Mouse (Mus musculus) stomach, postnatal 0 days (tissue): ENCODE measurements around the gene Zmym1. TPM values are rescaled to one million over a fixed set of nuclear protein-coding genes. Genes with fewer than 3 reads are reported as not detected.

Experiments used
- ATAC-seq: fragments of 200-750 bp; cut with Nextera tagmentation; 2 replicates; pipeline ENCODE4 v1.8.0; 2017; ENCODE audit not compliant: low FRiP score, low TSS enrichment
- DNase-seq: peaks from one replicate; pipeline ENCODE4 v3.0.0-alpha.2; 2016; ENCODE audit warnings: low spot score
- H3K27ac ChIP-seq: fragments of 300-500 bp; sonication (generic); replicated peaks from 2 replicates; pipeline ENCODE4 v1.5.1; 2014; ENCODE audit warnings: mild to moderate bottlenecking, control low read depth
- H3K27me3 ChIP-seq: fragments of 300-500 bp; sonication (generic); 2 replicates; pipeline ENCODE4 v1.6.1; 2014; ENCODE audit warnings: low read length; ENCODE audit not compliant: control insufficient read depth, insufficient read depth
- H3K36me3 ChIP-seq: fragments of 300-500 bp; sonication (generic); 2 replicates; pipeline ENCODE4 v1.6.1; 2014; ENCODE audit warnings: low read length, mixed read lengths; ENCODE audit not compliant: control insufficient read depth, insufficient read depth
- H3K4me1 ChIP-seq: fragments of 300-500 bp; sonication (generic); replicated peaks from 2 replicates; pipeline ENCODE4 v1.6.1; 2014; ENCODE audit warnings: antibody characterized with exemption; ENCODE audit not compliant: control insufficient read depth, insufficient read depth
- H3K4me2 ChIP-seq: fragments of 300-500 bp; sonication (generic); replicated peaks from 2 replicates; pipeline ENCODE4 v1.6.1; 2014; ENCODE audit warnings: low read depth, mild to moderate bottlenecking, control low read depth, moderate library complexity
- H3K4me3 ChIP-seq: fragments of 300-500 bp; sonication (generic); 2 replicates; pipeline ENCODE4 v1.5.1; 2014; ENCODE audit warnings: low read depth, low read length, control low read depth
- H3K9ac ChIP-seq: fragments of 300-500 bp; sonication (generic); 2 replicates; pipeline ENCODE4 v1.6.1; 2014; ENCODE audit warnings: mild to moderate bottlenecking, low read length, control low read depth, mixed read lengths
- H3K9me3 ChIP-seq: fragments of 300-500 bp; sonication (generic); 2 replicates; pipeline ENCODE4 v1.6.1; 2016; ENCODE audit warnings: low read length; ENCODE audit not compliant: control insufficient read depth
- CTCF ChIP-seq: IDR thresholded peaks from 2 replicates; pipeline ENCODE4 v1.5.1; 2016; ENCODE audit warnings: antibody characterized with exemption, low read depth, mild to moderate bottlenecking, moderate library complexity
- EP300 ChIP-seq: optimal IDR thresholded peaks from 2 replicates; pipeline ENCODE3; 2016; ENCODE audit warnings: antibody characterized with exemption
- WGBS: fragments of 180-500 bp; shearing (Covaris S2); extraction: QIAGEN DNeasy Blood & Tissue Kit; methylation state at CpG from one replicate; pipeline ENCODE4 v1.1.7; 2014; 5-methylcytosine and 5-hydroxymethylcytosine counted together
- polyA plus RNA-seq: library from polyadenylated mRNA; unstranded; fragments of >200 nt; fragmentation: Nextera tagmentation; extraction: Ambion mirVana; gene quantifications from 2 replicates; pipeline ENCODE4 v1.2.1, GENCODE M21; 2015

Gene Zmym1
- polyA plus RNA-seq, 1 experiment from 2014 or later, result 5.3 TPM

DNA sequence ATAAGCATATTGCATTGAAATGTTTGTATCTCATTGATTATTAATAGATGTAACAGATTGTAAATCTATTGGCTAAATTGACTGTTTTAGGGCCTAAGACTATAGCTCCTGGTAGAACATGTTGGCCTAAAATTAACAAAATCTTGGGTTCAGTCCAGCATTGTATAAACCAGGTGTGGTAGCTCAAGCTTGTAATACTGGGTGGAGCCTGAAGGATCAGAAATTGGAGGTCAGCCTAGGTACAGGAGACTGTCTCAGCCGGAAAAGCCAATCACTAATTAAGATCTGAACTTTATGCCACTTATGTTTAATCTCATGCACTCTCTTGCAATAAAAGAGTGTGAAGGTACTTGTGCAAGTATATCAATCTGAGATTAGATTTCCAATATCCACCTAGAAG is 24.8 kb upstream of the Zmym1 start:
- Histone ChIP-seq H3K9me3 (no peaks in the 10 kb centered on the region), H3K4me3 (no peak overlapping the region), H3K27me3 (no peaks in the 10 kb centered on the region), H3K9ac (no peak overlapping the region), H3K36me3 (peaks cover 4% of the 10 kb centered on the region; the same call in 1 of the 2 replicates), H3K4me1 (no peaks in the 10 kb centered on the region), H3K4me2 (no peak overlapping the region), H3K27ac (no peak overlapping the region)
- ATAC-seq, result no peak
- TF ChIP-seq CTCF (no peak), EP300 (no peak)
- DNase-seq, result no peak
- WGBS, result 59% methylated on average over 1 of the region's 1 CpGs

DNA sequence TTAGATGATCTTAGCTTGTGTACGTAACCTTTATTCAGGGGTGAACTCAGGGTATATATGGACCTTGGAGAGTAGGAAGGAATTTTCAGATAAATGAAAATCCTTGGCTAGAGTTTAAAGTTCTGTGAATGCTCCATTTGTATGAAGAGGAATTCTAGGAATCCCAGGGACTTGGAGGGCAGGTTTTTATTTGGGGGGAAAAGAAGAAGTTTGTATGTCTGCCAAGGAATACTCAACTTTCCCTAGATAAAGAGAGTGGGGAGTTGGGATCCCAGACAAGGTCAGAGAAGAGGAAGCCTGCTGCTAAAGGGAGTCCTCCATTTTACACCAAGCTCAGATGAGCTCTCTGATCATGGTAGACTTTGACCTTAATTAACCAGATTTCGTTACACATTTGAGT is 22.2 kb upstream of the Zmym1 start:
- Histone ChIP-seq H3K36me3 (no peaks in the 10 kb centered on the region; the same call in 1 of the 2 replicates), H3K4me2 (no peak overlapping the region), H3K27me3 (no peaks in the 10 kb centered on the region), H3K4me1 (no peaks in the 10 kb centered on the region; the same call in 1 of the 2 replicates), H3K9ac (no peak overlapping the region), H3K27ac (no peak overlapping the region), H3K9me3 (no peaks in the 10 kb centered on the region), H3K4me3 (no peak overlapping the region)
- DNase-seq, result no peak
- no peak for ATAC-seq
- no peak for TF ChIP-seq EP300
- TF ChIP-seq CTCF, result no peak
- WGBS, result 89% methylated on average over 2 of the region's 2 CpGs

DNA sequence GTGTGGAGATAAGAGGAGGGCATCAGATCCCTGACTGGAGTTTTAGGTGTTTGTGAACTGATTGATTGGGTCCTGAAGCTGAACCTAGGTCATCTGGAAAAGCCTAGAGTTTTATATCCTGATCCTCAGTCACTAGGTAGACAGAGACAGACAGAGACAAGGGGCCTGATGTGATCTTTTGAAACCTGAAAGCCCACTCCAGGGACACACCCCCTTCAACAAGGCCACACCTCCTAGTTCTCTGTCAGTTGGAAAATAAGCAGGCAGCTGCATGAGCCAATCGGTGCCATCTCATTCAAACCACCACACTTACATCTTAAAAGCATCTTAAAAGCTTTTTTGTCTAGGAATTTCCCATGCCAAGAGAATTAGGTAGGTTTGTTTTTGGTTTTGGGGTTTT is 19.9 kb upstream of the Zmym1 start:
- no peaks in the 10 kb centered on the region for H3K9me3 ChIP-seq
- ATAC-seq (no peak), DNase-seq (no peak)
- no peak overlapping the region for H3K9ac ChIP-seq
- TF ChIP-seq CTCF (no peak), EP300 (no peak)
- no peaks in the 10 kb centered on the region for H3K27me3 ChIP-seq
- WGBS, result 56% methylated on average over 1 of the region's 1 CpGs
- no peak overlapping the region for H3K4me2 ChIP-seq
- no peak overlapping the region for H3K4me3 ChIP-seq
- H3K27ac ChIP-seq, result no peak overlapping the region
- H3K4me1 ChIP-seq, result peaks cover 4% of the 10 kb centered on the region; the same call in 1 of the 2 replicates
- no peaks in the 10 kb centered on the region; the same call in 1 of the 2 replicates for H3K36me3 ChIP-seq

DNA sequence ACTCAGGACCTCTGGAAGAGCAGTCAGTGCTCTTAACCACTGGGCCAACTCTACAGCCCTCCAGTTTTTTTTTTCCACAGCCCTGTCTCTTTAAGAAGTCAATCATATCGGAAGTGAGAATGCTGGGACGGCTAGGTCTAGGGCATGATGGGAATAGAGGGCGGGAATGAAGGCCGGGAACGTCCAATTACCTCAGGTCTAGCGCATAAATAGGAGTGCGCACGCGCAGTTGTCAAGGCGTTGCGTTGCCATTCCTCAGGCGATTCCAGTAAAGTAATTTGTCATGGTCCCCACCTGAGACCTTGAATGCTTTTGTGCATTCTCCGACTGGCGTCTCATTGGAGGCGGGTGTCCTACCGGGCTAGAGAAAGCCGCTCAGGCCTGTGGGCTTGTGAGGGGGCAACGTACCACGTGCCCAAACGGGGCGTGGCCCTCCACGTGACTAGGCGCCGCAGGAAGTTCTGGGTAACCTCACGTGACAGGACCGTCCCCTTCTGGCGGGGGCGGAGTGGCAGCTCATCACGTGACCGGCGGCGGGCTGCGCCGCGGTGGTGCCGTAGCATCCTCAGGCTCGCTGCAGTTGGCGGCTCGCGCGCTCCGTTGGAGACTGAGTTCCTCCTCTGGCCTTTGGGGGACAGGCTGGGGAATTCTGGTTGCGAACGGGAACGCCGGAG is 16.1 kb upstream of the Zmym1 start, which contains the start of gene Zmym6:
TSS of gene Zmym6 (plus strand) at position 509 of the 674 bp plus-strand sequence.
- peak within 1 kb of the TSS; percentile 78 for H3K4me2 ChIP-seq
- peak within 1 kb of the TSS; percentile 90 for H3K27ac ChIP-seq
- peak; percentile 33 for TF ChIP-seq CTCF
- TF ChIP-seq EP300, result no peak
- DNase-seq, result peak; percentile 96
- H3K9ac ChIP-seq, result peak within 1 kb of the TSS; percentile 63
- no peaks in the 10 kb centered on the region; the same call in 1 of the 2 replicates for H3K36me3 ChIP-seq
- H3K4me3 ChIP-seq, result peak within 1 kb of the TSS; percentile 55
- no peaks in the 10 kb centered on the region for H3K9me3 ChIP-seq
- H3K4me1 ChIP-seq, result peaks cover 4% of the 10 kb centered on the region; the same call in 1 of the 2 replicates
- under 1% methylated on average over 46 of the region's 46 CpGs for WGBS
- peak; percentile 97 for ATAC-seq
- H3K27me3 ChIP-seq, result no peaks in the 10 kb centered on the region

DNA sequence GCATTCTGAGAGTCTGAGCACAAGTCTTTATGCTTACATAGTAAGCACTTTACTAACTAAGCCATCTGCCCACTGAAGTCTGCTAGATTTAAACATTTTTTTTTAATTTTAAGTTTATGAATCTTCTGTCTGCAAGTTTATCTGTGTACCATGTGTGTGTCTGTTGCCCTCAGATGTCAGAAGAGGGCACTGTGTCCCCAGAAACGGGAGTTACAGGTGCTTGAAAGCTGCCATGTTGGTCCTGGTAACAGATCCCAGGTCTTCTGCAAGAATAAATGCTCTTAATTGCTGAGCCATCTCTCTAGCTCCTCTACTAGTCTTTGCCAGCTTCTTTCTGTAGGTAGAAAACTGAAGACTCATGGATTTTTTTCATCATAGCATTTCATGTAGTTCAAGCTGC is 14.0 kb upstream of the Zmym1 start:
- H3K9me3 ChIP-seq, result no peaks in the 10 kb centered on the region
- 59% methylated on average over 1 of the region's 1 CpGs for WGBS
- no peak overlapping the region for H3K9ac ChIP-seq
- no peak overlapping the region for H3K27ac ChIP-seq
- no peak overlapping the region for H3K4me3 ChIP-seq
- H3K4me2 ChIP-seq, result no peak overlapping the region
- DNase-seq (no peak), ATAC-seq (no peak)
- peaks cover 4% of the 10 kb centered on the region; the same call in 1 of the 2 replicates for H3K4me1 ChIP-seq
- no peaks in the 10 kb centered on the region for H3K36me3 ChIP-seq
- H3K27me3 ChIP-seq, result no peaks in the 10 kb centered on the region
- TF ChIP-seq EP300 (no peak), CTCF (no peak)

DNA sequence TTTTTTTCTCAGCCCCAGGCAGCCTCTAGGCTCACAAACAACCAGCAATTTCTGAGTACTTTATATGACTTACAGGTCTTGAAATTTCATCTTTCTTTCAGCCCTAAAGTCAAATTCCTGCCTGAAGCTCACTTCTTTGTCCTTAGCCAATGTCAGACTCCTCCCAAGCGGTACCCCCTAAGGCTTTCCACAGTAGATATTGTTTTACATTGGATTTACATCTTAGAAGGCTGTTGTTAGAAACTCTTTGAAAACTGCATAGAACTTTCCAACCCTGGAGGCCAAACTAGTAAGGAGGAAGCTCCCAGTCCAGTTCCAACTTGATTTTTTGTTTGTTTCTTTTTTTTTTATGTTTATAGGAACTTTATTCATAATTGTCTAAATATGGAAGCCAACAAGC is 3.1 kb upstream of the Zmym1 start:
- Histone ChIP-seq H3K4me1 (0 out of 2 replicates have a peak, but pooled peaks cover 2% of the 10 kb centered on the region), H3K27ac (no peak overlapping the region), H3K27me3 (no peaks in the 10 kb centered on the region), H3K9me3 (no peaks in the 10 kb centered on the region), H3K36me3 (no peaks in the 10 kb centered on the region), H3K9ac (no peak overlapping the region), H3K4me2 (no peak overlapping the region), H3K4me3 (no peak overlapping the region)
- 62% methylated on average over 1 of the region's 1 CpGs for WGBS
- ATAC-seq (no peak), DNase-seq (no peak)
- TF ChIP-seq CTCF (no peak), EP300 (no peak)
